Mouse (Mus musculus) left cerebral cortex, postnatal 4 days (tissue): ENCODE data around the gene Bend6. TPM values are rescaled to one million over a fixed set of nuclear protein-coding genes. Genes with fewer than 3 reads are reported as not detected.
A peak's percentile ranks its signal among the peaks of the same experiment; 100 is the strongest.
"Not testable (repeated sequence)": the region's sequence is repeated elsewhere in the genome, so short reads cannot be mapped to it uniquely, and the experiment has no call there.

ENCODE experiments used
- DNase-seq: peaks from one replicate; pipeline ENCODE4 v3.0.0-alpha.2; 2022
- intact Hi-C: fragments of 180-260 bp; cut with DNase I; formaldehyde crosslinking; loops from one replicate; pipeline ENCODE4 v1.15.1; 2025
- total RNA-seq, 2 experiments: library from RNA; stranded (reverse); gene quantifications; 2 replicates each; pipeline ENCODE4 v1.2.3; 2021

Gene Bend6
- total RNA-seq, 2 experiments from 2014 or later, result 159 to 164 TPM

- intact Hi-C loops, result loop anchor here (5.0 kb wide), 1 partner anchor 54 kb away; no protein-coding TSS in a partner anchor
- DNase-seq, result no peak
Measured at GRCm38 (mm10) chr1:33908191-33908962, 761 bp upstream of the Bend6 start, which contains the start of gene Dst. Dst (plus strand) TSS chr1:33908225.

DNA sequence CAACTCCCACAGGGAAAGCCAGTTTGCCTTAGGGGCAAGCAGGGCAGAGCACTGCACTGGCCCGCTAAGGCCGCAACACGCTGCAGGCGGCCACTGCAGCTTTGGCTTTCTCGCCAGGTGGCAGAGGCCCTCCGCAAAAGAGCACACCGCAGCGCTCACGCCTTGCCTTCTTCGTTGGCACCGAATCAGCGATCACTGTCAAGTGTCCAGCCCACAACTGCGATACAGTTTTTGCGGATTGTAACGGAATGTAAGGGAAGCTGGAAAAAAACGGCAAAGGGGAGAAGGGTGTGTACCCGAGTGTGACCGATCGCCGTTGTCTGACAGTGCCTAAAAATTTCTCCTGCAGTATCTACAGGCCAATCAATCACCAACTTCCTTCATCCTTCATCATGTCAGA lies 689 bp downstream of the Bend6 start:
- intact Hi-C loops, result loop anchor here (5.0 kb wide), 1 partner anchor 55 kb away; no protein-coding TSS in a partner anchor
- DNase-seq, result peak; percentile 44

DNA sequence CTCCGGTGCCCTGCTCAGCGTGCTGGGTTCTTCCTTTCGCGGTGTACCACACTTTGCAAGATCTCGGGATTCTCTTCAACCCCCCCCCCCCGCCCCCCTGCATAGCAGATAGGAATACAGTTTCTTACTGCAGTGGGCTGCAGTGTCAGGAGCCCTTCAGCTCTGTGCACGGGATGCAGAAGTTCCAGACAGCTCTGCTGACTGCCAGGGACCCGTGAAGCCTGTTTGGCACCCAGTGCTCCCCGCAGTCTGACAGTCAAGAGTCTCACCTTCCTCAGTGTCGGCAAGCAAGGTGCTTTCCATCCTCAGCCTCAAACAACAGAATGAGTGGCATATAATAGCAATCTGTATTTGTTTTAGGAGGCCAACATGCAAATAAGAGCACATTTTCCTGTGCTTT lies 1.4 kb downstream of the Bend6 start:
- intact Hi-C loops, result loop anchor here (5.0 kb wide), 1 partner anchor 56 kb away; no protein-coding TSS in a partner anchor

GRCm38 (mm10) chr1:33903587-33903986 lies 4.0 kb downstream of the Bend6 start:
- intact Hi-C loops, result no loop called here
- DNase-seq, result no peak

More for the DNA sequence above, 1.4 kb downstream of the Bend6 start:
- no peak for DNase-seq

GRCm38 (mm10) chr1:33900175-33900574 lies 7.4 kb downstream of the Bend6 start:
- intact Hi-C loops, result no loop called here
- DNase-seq, result no peak

DNA sequence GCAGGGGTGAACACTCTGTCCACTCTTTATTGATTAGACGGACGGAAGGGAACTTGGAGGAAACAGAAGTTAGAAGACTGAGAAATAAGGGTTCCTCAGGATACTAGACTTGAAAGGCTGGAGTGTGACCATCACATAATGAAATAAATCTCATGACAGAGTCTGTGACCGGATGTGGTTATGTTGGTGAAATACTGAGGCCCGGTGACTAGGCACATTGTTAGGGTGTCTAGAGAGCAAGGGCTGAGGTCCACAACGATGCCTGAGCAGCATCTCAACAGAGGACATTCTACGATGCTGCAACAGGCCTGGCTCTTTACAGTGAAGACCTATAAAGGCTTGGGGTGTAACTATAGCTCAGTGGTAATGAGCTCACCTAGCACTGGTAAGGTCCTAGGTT lies 9.2 kb downstream of the Bend6 start:
- intact Hi-C loops, result no loop called here
- DNase-seq, result no peak

GRCm38 (mm10) chr1:33897426-33897825 lies 10.2 kb downstream of the Bend6 start:
- no peak for DNase-seq
- intact Hi-C loops, result no loop called here

- intact Hi-C loops, result no loop called here
- DNase-seq, result no peak
Measured at GRCm38 (mm10) chr1:33896666-33897065, 10.9 kb downstream of the Bend6 start.

DNA sequence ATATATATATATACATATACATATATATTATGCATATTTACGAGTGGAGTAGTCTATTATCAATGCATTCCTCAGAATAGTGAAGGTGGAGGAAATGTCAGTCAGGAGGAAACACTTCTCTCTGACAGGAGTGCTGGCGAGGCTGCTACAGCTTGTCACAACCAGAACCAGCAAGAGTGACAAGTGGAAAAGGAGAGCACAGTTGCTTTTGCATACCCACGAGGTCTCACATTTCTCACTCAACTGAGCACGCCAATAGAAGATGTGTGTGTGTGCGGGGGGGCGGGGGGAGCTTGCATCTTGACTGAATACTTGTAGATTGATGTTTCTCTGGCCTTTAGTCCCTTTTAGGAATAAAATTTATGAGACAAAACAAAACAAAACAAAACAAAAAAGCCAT lies 11.5 kb downstream of the Bend6 start:
- no peak for DNase-seq
- intact Hi-C loops, result no loop called here

DNA sequence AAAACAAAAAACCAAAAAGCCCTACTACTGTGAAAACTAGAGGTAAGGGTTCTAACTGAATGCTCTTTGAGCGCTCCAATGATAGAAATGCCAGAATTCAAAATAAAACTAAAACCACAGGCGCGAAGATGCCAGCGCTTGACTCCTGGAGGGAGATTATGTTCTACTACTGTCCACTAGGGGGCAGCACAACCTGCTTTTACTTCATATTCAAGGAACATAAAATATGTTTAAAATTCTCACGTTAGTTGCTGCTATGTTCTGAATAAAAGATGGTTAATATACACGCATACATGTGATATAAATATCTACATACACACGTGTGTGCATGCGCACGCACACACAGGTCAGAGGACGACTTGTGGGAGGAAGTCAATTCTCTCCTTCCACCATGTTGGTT lies 14.8 kb downstream of the Bend6 start:
- intact Hi-C loops, result loop anchor here (5.0 kb wide), 1 partner anchor 75 kb away; no protein-coding TSS in a partner anchor
- DNase-seq, result peak; percentile 37

GRCm38 (mm10) chr1:33883102-33883839 lies 24.3 kb downstream of the Bend6 start:
- DNase-seq, result no peak
- intact Hi-C loops, result no loop called here

GRCm38 (mm10) chr1:33878170-33878569 lies 29.4 kb downstream of the Bend6 start:
- DNase-seq, result no peak
- intact Hi-C loops, result no loop called here

DNA sequence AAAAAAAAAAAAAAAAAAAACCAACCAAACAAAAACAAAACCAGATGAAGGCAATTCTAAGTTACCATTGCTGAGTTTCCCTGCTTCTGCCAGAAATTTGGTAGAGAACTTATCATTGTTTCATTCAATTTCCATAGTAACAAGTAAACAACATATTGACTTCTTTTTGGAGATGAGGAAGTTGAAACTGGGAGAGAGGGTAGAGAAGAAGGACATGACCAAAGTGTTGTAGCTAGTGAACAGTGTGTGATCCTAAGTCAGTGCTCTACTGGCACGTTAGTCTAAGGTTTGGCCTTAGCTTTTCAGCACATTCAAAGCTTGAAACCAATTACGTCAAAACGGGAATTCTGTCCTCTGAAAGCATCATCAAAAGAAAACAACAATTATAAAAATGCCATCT lies 31.2 kb downstream of the Bend6 start:
- intact Hi-C loops, result no loop called here
- no peak for DNase-seq

- intact Hi-C loops, result no loop called here
- peak; percentile 17 for DNase-seq
Measured at GRCm38 (mm10) chr1:33875691-33876090, 31.9 kb downstream of the Bend6 start.

DNA sequence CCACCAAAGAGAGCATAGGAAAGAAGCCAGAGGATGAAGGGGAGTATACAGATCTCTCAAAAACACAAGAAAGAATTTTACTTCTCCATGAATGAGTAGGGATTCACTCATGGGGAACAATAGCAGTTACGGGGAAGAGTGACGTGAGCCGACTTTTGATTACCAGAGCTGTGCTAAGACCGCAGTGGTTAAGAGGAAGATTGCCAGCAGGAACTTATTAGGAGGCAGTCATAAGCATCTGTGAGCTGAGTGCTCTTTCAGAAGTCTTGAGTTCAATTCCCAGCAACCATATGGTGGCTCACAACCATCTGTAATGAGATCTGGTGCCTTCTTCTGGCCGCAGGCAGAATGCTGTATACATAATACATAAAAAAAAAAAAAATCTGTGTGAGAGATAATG lies 34.1 kb downstream of the Bend6 start:
- intact Hi-C loops, result no loop called here
- DNase-seq, result no peak

- intact Hi-C loops, result no loop called here
- DNase-seq, result no peak
Measured at GRCm38 (mm10) chr1:33869437-33869836, 38.2 kb downstream of the Bend6 start.

GRCm38 (mm10) chr1:33869031-33869430 lies 38.6 kb downstream of the Bend6 start:
- no peak for DNase-seq
- intact Hi-C loops, result no loop called here

GRCm38 (mm10) chr1:33846807-33847206 lies 60.8 kb downstream of the Bend6 start:
- intact Hi-C loops, result no loop called here
- no peak for DNase-seq

DNA sequence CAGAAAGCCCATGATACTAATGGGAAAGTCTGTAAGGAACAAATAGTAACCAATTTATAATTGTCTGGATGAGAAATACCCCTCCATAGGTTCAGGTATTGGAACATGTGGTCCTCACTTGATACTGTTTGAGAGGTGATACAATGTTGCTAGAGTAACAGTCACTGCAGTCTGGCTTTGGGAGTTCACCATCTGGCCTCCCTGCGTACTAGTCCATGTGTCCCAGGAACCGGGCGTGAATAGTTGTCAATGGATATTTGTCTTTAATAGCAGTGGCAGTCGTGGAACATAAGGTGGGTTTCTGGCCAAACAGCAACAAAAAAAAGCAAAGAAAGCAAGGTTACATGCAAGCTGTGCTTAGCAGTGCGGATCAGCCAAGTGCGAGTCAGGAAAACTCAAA lies 63.8 kb downstream of the Bend6 start:
- DNase-seq, result no peak
- intact Hi-C loops, result no loop called here

- intact Hi-C loops, DNase-seq: not testable (repeated sequence)
Measured at GRCm38 (mm10) chr1:33838952-33839351, 68.7 kb downstream of the Bend6 start.

DNA sequence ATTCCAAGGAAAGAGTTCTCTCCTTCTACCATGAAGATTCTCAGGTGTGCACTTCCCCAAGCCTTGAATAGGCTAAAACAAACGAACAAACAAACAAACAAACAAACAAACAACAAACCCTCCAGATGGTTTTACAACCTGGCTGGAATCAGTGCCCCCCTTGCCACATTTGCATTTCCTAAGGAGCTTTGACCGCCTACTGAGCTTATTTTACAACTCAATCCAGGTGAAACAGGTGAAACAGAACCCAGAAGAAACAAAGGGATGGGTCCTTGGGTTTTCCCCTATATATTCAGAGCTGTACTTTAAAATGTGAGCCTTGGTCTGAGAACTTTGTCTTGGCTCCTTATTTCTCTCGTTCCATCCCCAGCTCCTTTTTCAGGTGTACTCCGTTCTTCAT lies 77.0 kb downstream of the Bend6 start:
- intact Hi-C loops, result no loop called here
- no peak for DNase-seq

GRCm38 (mm10) chr1:33817931-33818330 lies 89.7 kb downstream of the Bend6 start:
- intact Hi-C loops, result no loop called here
- DNase-seq, result no peak
